Mouse (Mus musculus): Measurements from ENCODE around the gene Reep6. TPM values are rescaled to one million over a fixed set of nuclear protein-coding genes. Genes with fewer than 3 reads are reported as not detected.

Reep6 gene
- total RNA-seq, 4 experiments from 2014 or later = 12.0 to 14.8 (median 13.6) TPM

DNA sequence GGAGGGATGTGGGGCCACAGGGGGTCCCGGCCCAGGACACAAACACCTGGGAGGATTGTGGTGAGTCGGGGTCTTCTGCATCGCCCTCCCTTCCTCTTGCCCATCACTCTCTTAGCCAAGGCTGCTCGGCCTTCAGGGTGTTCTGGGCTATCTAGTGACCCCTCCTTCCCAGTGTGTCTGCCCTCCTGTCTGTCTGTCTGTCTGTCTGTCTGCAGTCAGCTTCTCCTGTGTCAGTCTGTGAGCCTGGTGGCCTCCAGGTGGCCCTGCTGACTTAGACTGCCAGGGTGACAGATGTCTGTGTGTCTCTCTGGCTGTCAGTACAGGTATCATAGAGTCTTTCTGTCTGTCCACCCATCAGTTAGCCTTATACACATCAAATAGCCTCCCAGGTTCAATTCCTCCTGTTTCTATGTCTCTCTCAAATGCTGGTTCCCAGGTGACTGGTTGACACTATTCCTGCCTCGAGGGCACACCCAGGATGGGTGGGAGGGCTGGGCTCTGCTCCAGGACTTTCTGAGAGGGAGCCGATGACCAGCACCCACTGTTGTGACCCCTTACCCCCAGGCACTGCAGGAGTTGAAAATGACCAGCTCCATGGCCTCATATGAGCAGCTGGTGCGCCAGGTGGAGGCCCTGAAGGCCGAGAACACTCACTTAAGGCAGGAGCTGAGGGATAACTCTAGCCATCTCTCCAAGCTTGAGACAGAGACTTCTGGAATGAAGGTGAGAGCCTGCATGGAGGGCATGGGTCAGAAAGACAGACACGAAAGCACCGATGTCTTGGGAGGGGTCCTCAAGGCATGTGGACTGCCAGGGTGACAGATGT, 28.3 kb upstream of the Reep6 start:
- no peak for DNase-seq (ENCODE audit: low spot score in 2 of 2)

DNA sequence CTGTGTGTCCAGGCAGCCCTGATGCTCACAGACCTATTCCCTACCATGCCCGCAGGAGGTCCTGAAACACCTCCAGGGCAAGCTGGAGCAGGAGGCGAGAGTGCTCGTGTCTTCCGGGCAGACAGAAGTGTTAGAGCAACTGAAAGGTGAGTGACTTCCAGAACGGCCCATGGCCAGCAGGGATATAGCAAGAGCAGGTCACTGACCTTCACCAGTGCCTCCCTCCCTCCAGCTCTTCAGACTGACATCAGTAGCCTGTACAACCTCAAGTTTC, 27.7 kb upstream of the Reep6 start:
- no peak for DNase-seq (ENCODE audit: low spot score in 2 of 2)

DNA sequence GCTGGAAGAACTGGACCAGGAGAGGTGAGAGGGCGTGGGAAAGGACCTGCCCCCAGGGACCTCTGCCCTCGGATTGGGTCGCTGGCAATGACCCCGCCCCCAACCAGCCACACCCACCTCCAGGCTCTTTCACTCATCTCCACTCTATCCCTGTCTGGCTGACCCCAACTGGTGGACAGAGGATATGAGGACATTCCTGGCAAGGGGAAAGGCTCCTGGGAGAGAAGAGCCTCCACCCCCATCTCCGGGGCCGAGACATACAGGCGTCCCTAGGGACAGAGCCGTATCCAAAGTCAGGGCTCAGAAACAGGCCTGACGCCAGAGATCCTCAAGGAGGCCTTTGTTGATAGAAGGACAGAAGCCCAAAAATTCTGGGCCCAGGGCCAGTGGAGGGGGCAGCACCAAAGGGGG, 27.3 kb upstream of the Reep6 start:
- peak in 1 of 2 experiments; percentile 82 for DNase-seq (ENCODE audit: low spot score in 2 of 2)

DNA sequence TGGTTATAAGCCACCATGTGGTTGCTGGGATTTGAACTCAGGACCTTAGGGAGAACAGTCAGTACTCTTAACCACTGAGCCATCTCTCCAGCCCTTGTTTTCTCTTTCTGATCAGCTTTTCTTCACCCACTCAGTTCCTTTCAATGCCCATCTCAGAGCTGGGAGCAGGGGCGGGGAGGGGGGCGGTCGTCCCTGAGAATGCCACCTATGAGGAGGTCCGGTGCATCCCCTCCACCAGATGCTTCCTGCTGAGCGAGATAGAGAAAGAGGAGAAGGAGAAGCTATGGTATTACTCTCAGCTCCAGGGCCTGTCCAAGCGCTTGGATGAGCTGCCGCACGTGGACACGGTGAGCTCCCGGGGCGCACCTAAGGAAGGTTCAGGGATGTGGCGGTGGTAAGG, 25.3 kb upstream of the Reep6 start:
- DNase-seq (ENCODE audit: low spot score in 2 of 2) = no peak

DNA sequence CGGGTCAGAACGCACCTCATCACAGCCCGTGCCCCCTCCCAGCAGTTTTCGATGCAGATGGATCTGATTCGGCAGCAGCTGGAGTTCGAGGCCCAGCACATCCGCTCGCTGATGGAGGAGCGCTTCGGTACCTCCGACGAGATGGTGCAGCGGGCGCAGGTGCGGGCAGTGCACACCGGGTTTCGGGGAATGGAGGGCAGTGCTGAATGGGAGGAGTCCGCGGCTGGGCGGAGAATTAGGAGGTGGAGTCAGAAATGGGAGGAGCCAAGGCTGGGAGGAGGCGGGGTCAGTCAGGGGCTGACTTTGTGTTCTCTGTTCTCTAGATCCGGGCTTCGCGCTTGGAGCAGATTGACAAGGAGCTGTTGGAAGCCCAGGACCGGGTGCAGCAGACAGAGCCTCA, 24.9 kb upstream of the Reep6 start:
- no peak for DNase-seq (ENCODE audit: low spot score in 2 of 2)

DNA sequence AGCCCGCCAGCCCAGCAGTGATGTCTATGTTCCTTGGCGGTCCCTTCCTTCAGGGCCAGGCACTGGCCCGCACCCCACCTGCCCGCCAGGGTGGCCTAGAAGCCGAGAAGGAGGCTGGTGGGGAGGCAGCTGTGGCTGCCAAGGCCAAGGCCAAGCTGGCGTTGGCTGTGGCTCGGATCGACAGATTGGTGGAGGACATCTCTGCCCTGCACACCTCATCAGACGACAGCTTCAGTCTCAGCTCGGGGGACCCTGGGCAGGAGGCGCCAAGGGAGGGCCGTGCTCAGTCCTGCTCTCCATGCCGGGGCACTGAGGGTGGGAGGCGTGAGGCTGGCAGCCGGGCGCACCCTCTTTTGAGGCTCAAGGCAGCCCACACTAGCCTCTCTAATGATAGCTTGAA, 18.2 kb upstream of the Reep6 start:
- no peak for DNase-seq (ENCODE audit: low spot score in 2 of 2)

DNA sequence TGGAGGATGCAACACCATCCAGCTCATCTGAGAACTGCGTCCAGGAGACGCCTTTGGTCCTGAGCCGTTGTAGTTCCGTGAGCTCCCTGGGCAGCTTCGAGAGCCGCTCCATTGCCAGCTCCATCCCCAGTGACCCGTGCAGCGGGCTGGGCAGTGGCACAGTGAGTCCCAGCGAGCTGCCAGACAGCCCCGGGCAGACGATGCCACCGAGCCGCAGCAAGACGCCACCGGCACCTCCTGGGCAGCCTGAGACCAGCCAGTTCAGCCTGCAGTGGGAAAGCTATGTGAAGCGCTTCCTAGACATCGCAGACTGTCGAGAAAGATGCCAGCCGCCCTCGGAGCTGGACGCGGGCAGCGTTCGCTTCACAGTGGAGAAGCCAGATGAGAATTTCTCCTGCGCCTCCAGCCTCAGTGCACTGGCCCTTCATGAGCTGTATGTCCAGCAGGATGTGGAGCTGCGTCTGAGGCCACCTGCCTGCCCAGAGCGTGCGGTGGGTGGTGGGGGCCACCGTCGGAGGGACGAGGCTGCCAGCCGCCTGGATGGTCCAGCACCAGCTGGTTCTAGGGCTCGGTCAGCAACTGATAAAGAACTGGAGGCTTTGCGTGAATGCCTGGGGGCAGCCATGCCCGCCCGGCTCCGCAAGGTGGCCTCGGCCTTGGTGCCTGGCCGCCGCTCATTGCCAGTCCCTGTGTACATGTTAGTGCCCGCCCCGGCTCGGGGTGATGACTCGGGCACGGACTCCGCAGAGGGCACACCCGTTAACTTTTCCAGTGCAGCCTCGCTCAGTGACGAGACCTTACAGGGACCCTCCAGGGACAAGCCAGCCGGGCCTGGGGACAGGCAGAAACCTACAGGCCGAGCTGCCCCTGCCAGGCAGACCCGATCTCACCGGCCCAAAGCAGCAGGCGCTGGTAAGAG, 16.9 kb upstream of the Reep6 start:
- DNase-seq (ENCODE audit: low spot score in 2 of 2) = no peak

DNA sequence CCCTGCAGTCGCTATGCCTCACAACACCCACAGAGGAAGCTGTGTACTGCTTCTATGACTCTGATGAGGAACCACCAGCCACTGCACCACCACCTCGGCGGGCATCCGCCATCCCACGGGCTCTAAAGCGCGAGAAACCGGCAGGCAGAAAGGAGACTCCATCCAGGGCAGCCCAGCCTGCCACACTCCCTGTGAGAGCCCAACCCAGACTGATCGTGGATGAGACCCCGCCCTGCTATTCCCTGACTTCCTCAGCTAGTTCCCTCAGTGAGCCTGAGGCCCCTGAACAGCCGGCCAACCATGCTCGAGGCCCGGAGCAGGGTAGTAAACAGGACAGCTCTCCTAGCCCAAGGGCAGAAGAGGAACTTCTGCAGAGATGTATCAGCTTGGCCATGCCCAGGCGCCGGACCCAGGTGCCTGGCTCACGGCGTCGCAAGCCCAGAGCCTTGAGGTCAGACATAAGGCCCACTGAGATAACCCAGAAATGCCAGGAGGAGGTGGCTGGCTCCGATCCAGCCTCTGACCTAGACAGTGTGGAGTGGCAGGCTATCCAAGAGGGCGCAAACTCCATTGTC, 16.0 kb upstream of the Reep6 start:
- DNase-seq (ENCODE audit: low spot score in 2 of 2) = no peak

DNA sequence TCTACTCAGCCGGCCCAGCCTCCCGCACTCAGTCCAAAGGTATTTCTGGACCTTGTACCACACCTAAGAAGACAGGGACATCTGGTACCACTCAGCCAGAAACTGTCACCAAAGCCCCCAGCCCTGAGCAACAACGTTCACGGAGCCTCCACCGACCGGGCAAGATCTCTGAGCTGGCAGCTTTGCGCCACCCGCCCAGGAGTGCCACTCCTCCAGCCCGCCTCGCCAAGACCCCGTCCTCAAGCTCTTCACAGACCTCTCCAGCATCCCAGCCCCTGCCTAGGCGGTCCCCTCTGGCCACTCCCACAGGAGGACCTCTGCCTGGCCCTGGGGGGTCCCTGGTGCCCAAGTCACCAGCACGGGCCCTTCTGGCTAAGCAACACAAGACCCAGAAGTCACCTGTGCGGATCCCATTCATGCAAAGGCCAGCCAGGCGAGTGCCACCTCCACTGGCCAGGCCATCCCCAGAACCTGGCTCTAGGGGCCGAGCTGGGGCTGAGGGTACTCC, 15.2 kb upstream of the Reep6 start:
- no peak for DNase-seq (ENCODE audit: low spot score in 2 of 2)

DNA sequence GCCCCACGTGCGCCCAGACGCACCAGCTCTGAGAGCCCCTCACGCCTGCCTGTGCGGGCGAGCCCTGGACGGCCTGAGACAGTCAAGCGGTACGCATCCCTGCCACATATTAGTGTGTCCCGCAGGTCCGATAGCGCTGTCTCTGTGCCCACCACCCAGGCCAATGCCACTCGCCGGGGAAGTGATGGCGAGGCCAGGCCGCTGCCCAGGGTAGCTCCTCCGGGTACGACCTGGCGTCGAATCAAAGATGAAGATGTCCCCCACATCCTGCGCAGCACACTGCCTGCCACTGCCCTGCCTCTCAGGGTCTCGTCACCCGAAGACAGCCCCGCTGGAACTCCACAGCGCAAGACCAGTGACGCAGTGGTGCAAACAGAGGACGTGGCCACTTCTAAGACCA, 14.4 kb upstream of the Reep6 start:
- DNase-seq (ENCODE audit: low spot score in 2 of 2) = no peak

DNA sequence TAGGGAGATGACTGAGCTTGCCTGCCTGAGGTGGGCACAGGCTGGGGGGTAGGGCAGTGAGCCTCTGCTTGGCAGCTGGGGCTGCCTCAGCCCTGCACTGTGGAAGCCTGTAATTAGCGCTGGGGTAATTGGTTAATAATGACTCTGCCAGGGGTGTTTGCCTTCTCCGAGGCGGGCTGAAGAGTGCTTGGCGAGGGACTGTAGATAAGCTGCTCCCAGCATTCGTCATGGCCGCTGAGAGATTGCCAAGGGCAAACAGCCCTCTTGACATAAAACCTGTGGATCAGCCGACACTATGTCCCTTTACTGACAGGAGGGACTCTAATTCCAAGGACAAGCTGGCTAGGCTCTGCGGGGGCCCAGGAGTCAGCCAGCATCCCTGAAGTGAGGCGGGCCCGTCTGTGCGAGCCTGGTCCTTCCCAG, 13.4 kb upstream of the Reep6 start:
- DNase-seq (ENCODE audit: low spot score in 2 of 2) = no peak

DNA sequence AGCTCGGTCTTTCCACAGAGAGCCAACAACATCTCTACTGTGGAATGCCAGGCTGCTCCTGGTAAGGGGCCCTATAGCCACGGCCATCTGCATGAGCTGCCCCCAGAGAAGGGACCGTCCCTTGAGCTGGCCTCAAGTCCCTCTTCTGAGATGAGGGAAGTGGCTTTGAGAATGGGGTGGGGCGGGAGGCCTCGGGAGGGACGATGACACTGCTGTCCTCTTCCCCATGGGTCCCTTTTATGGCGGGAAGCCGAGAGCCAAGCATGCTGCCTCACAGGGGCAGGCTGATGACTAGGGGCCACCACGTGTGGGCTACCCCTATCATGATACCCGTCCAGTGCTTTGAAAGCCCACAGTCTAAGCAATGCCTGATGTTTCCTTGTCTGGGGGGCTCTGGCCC, 12.7 kb upstream of the Reep6 start:
- DNase-seq (ENCODE audit: low spot score in 2 of 2) = no peak

DNA sequence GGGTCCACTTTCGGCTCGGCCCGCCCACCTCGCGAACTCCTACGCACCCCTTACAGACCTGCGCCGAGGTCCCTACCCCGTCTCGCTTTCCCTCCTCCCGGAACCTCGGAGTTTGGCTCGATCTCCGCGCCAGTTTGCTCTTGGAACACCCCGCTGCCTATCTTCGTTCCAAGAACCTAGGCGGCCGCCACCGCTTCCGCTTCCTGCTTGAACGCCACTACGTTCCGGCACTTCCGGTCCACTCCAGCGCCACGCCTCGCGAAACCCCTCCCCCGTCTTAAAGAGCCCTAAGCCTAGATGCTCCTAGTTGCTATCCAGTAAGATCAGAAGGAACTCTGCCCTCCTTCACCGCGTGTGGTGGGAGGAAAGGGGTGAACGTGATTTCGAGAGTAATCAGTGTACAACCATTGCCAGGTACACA, 9.4 kb upstream of the Reep6 start, which contains the start of gene 2310011J03Rik:
Gene 2310011J03Rik (minus strand): TSS at position 198 of the 421 bp plus-strand sequence.
- peak; percentile 82 to 90 for DNase-seq (ENCODE audit: low spot score in 2 of 2)

DNA sequence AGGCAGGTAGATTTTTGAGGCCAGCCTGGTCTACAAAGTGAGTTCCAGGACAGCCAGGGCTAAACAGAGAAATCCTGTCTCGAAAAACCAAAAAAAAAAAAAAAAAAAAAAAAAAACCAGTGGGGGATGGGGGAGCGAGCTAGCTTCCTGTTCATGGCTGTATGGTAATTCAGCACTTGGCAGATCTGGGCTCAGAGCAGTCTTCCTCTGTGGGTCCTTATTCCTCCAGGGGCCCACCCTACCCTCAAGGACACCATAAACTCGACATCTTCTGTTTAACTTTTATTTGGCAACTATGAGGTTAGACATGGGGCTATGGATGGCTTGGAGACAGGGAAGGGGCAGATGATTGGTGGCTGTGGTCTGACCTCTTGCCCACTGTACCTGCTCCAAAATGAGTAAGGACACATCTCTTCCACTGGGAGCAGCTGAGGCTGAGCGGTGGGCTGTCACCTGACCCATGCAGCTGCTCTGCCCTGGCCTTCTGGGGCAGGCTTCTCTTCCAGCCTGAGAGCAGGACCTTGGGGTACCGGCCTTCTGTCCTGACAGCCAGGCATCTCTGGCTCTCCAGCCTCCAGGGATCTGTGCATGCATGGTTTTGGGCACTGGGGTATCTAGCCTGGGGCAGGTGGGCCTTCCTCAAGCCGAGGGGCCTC, 8.6 kb upstream of the Reep6 start:
- DNase-seq (ENCODE audit: low spot score in 2 of 2) = no peak

DNA sequence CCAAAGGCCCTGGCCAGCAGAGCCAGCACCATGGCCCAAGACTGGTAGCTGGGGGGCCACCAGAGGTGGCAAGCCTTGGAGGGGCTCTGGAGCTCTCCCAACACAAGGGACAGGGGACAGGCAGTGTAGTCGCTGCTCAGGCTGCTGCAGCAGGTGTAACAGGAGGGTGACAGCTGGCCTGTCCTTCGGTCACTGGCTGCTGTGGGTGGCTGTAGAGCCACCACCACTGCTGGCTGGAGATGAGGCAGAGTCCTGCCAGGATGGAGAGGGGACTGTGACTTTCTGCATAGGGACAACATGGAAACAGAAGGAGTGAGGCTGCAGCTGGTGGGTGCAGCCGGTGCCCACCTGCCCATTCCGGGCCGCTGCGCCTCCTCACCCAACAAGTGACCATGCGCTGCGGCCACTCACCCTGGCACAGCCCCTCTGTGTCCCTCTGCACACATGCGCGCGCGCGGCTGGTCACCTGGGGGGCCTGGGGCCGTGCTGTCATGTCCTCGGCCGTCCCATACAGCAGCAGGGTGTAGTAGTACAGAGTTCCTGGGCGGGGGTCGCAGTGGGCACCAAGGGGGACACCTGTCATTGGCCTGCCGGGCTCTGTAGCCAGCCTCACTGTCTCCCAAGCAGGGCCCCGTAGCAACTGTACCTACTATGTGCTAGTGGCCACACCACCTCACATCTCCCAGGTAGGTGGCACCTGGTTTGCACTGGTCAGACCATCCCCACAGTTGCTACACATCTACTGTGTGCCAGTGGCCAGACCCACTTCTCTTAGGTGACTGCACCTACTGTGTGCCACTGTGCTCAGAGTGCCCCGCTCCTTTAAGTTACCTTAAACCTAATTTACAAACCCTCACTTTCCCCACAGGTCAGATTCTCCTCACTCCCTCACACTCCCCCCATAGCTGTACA, 7.8 kb upstream of the Reep6 start:
- DNase-seq (ENCODE audit: low spot score in 2 of 2) = no peak

DNA sequence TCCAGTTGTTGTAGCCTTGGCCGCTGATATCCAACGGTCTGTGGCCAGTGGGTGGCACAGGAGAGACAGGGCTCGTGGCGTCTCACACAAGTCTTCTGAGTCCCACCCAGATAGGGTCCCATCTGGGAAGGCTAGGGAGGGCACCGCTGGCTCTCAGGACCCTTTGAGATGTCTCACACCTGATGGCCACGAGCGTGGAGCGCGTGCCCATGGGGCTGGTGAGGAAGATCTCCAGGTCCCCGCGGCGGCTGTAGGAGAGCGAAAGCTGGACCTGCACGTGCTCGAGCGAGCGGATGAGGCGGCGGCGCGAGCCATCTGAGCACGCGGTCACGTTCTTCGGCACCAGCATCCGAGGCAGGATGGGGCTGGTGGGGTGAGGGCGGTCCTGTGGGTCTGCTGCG, 6.9 kb upstream of the Reep6 start:
- no peak for DNase-seq (ENCODE audit: low spot score in 2 of 2)

DNA sequence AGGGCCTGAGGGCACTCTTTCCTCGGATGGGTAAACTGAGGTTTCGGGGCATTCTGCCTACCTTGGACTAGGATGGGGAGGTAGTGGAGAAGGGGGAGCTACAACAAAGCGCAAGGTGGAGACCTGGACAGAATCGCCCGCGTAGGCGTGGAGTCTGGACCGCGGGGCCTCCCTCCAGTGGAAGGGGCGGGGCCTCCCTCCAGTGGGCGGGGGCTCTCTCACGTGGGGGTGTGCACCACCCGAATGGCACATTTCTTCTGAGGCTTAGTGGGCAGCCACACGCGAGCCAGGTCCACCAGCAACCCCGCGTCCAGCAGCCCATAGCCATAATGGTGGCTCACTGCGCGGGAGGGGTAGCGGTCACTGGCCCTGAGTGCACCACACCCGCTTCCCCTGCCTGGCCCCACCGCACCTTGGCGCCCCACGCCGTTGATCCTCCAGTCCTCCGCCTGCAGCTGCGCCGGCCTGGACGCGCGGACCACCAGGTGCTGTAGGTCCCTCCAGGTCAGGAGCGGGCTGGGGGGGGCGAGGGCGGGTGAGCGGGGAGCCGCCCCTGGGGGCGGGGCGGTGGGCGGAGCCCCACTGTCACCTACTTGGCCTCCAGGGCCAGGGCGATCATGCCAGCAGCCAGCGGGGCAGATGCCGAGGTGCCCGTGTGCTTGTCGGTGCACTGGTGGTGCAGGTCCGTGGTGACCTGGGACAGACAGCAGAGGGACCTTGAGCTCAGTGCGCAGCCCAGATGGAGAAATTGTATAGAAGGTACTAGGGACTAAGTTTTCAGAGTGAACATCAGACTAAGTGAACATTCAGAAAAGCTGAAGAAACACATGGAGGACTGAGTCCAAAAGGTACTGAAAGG, 6.3 kb upstream of the Reep6 start:
- DNase-seq (ENCODE audit: low spot score in 2 of 2) = no peak

DNA sequence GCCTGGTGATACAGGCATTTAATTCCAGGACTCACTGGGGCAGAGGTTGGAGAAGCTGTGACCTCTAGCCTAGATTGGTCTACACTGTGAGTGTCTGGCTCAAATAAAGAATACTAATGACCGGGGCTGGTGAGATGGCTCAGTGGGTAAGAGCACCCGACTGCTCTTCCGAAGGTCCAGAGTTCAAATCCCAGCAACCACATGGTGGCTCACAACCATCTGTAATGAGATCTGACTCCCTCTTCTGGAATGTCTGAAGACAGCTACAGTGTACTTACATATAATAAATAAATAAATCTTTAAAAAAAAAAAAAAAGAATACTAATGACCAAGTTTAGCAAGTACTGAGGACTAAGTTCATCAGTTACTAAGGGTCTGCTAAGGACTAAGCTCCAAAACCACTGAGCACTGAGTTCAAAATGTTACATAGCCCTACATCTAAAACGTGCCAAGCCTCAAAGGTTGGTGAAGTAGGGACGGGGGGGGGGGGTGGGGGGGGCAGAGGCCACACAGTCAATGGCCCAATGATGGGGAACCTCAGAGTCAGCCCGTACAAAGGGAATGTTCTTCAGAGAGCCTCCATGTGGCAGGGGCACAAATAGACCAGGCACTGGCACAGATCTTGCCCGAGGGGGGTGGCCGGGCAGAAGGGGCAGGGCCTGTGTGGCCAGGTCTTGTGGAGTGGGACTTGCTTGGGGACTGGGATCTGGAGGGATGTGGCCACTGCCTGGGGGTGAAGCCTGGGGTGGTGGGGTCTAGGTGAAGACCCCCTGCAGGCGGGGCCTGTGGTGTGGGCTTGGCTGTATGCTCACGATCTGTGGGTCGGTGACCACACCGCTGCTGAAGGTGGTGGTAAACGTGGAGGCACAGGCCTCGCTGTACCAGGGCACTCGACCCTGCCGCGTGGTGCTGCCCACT, 5.4 kb upstream of the Reep6 start:
- DNase-seq (ENCODE audit: low spot score in 2 of 2) = no peak

Data from left cerebral cortex, adult 8-10 months (tissue).